ENCODE assay signal across 7 mouse cellular contexts in the genomic region with DNA sequence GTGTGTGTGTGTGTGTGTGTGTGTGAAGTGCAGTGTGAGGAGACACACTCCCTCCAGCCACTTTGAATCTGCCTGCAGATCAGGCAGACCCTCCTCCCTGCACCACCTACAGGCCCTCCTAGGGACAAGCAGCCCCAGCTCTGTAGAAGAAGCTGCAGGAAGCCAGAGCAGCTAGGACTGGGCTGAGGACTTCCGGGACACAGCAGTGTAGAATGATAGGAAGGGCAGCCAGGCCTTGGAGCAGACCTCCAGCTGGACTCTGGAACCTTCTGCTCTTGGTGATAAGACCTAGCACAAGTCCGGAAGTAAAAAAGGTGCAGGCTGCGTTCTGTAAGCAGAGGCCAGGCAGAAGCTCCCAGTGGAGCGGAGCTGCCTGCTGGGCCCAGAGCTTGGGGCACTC.
A peak's percentile ranks its signal among the peaks of the same experiment; 100 is the strongest.
DNase-seq lines count a peak whose midpoint lies in the region; ATAC-seq and TF ChIP-seq lines count a peak whose summit lies in the region.

No protein-coding gene starts in this region.

- 0 out of 2 replicates have a peak overlapping the region, but pooled peaks have one; percentile 20 for H3K4me3 ChIP-seq in E14TG2a.4 (replicated peaks; ENCODE audit: low read length)
- no peak overlapping the region for H3K4me3 ChIP-seq in forebrain, embryonic 15.5 days
- H3K4me3 ChIP-seq in intestine, embryonic 15.5 days (replicated peaks), result no peak overlapping the region

- peaks cover 21% of the 10 kb centered on the region for H3K27me3 ChIP-seq in E14TG2a.4 (ENCODE audit: insufficient read depth, low read length)
- H3K27me3 ChIP-seq in forebrain, embryonic 15.5 days, result no peaks in the 10 kb centered on the region
- H3K27me3 ChIP-seq in intestine, embryonic 15.5 days (replicated peaks), result no peaks in the 10 kb centered on the region

- ATAC-seq in forebrain, embryonic 15.5 days (replicated peaks), result 0 out of 2 replicates have a peak, but pooled peaks have one; percentile 53
- ATAC-seq in intestine, embryonic 15.5 days, result peak; percentile 95
- ATAC-seq in megakaryocyte-erythroid progenitor cell, adult 5-6 weeks (replicated peaks; ENCODE audit: low FRiP score, low TSS enrichment, poor library complexity, severe bottlenecking), result peak; percentile 95

- no peak for TF ChIP-seq CTCF in E14TG2a.4 (conservative IDR thresholded peaks at IDR 0.05; ENCODE audit: low read length)

- DNase-seq in CD4-positive helper T cell, adult 2 months (ENCODE audit: low read depth, low spot score), result peak; percentile 61
- DNase-seq in yolk sac, embryonic 10.5 days (ENCODE audit: low spot score), result peak; percentile 81
- DNase-seq in urinary bladder, adult 18-20 months (ENCODE audit: low spot score in 2 of 2), result no peak

- no peak overlapping the region for H3K9ac ChIP-seq in forebrain, embryonic 15.5 days (replicated peaks)
- H3K9ac ChIP-seq in intestine, embryonic 15.5 days, result no peak overlapping the region

- H3K4me2 ChIP-seq in forebrain, embryonic 15.5 days (replicated peaks), result no peak overlapping the region
- H3K4me2 ChIP-seq in intestine, embryonic 15.5 days (replicated peaks), result no peak overlapping the region

- no peaks in the 10 kb centered on the region for H3K36me3 ChIP-seq in E14TG2a.4 (ENCODE audit: insufficient read depth, low read length)
- H3K36me3 ChIP-seq in forebrain, embryonic 15.5 days, result no peaks in the 10 kb centered on the region
- H3K36me3 ChIP-seq in intestine, embryonic 15.5 days, result no peaks in the 10 kb centered on the region

- H3K27ac ChIP-seq in forebrain, embryonic 15.5 days (replicated peaks), result no peak overlapping the region
- H3K27ac ChIP-seq in intestine, embryonic 15.5 days, result no peak overlapping the region

- WGBS in forebrain, embryonic 15.5 days, result 64% methylated on average over 4 of the region's 4 CpGs
- 49% methylated on average over 4 of the region's 4 CpGs for WGBS in intestine, embryonic 15.5 days

- H3K9me3 ChIP-seq in E14TG2a.4 (ENCODE audit: low read length), result peaks cover 4% of the 10 kb centered on the region; the same call in 1 of the 2 replicates
- H3K9me3 ChIP-seq in forebrain, embryonic 15.5 days, result no peaks in the 10 kb centered on the region
- no peaks in the 10 kb centered on the region for H3K9me3 ChIP-seq in intestine, embryonic 15.5 days

- peaks cover 37% of the 10 kb centered on the region for H3K4me1 ChIP-seq in E14TG2a.4 (replicated peaks; ENCODE audit: low read depth, low read length)
- peaks cover under 1% of the 10 kb centered on the region; the same call in 1 of the 2 replicates for H3K4me1 ChIP-seq in forebrain, embryonic 15.5 days
- no peaks in the 10 kb centered on the region for H3K4me1 ChIP-seq in intestine, embryonic 15.5 days (replicated peaks)

Comparison
In these comparisons a context has a peak if more than half of its experiments do, and no peak if none do; other contexts are left out.
1. DNase-seq: peak in CD4-positive helper T cell, adult 2 months (single experiment) and yolk sac, embryonic 10.5 days (single experiment); none in urinary bladder, adult 18-20 months (0 of 2).
2. Peak in every context shown above with its lines, with median percentiles within 50 percentile points of each other: ATAC-seq.